Mouse (Mus musculus) liver, embryonic 12.5 days (tissue): ENCODE measurements at regions not wholly inside any gene's neighbourhood (a gene's known extent, or its start where the extent isn't known, plus 50 kb on each side); places are given as distances from the start of the nearest gene placed in this dataset.

Experiments used
- ATAC-seq: fragments of 200-750 bp; cut with Nextera tagmentation; 2 replicates; pipeline ENCODE4 v1.8.0; 2017; ENCODE audit warnings: moderate number of reproducible peaks, mild to moderate bottlenecking, moderate library complexity
- H3K27ac ChIP-seq: fragments of 300-500 bp; sonication (generic); 2 replicates; pipeline ENCODE4 v1.5.1; 2016; ENCODE audit warnings: mild to moderate bottlenecking
- H3K27me3 ChIP-seq: fragments of 300-500 bp; sonication (generic); replicated peaks from 2 replicates; pipeline ENCODE4 v1.6.1; 2016; ENCODE audit warnings: mild to moderate bottlenecking, moderate library complexity
- H3K36me3 ChIP-seq: fragments of 300-500 bp; sonication (generic); 2 replicates; pipeline ENCODE4 v1.6.1; 2016; ENCODE audit warnings: mild to moderate bottlenecking, moderate library complexity
- H3K4me1 ChIP-seq: fragments of 300-500 bp; sonication (generic); 2 replicates; pipeline ENCODE4 v1.6.1; 2016
- H3K4me2 ChIP-seq: fragments of 300-500 bp; sonication (generic); 2 replicates; pipeline ENCODE4 v1.6.1; 2016; ENCODE audit warnings: mild to moderate bottlenecking, moderate library complexity
- H3K4me3 ChIP-seq: fragments of 300-500 bp; sonication (generic); 2 replicates; pipeline ENCODE4 v1.5.1; 2016; ENCODE audit warnings: mild to moderate bottlenecking, moderate library complexity
- H3K9ac ChIP-seq: fragments of 300-500 bp; sonication (generic); 2 replicates; pipeline ENCODE4 v1.6.1; 2016; ENCODE audit warnings: mild to moderate bottlenecking, moderate library complexity
- H3K9me3 ChIP-seq: fragments of 300-500 bp; sonication (generic); replicated peaks from 2 replicates; pipeline ENCODE4 v1.6.1; 2016; ENCODE audit warnings: mild to moderate bottlenecking, moderate library complexity
- WGBS: fragments of 180-500 bp; shearing (Covaris S2); methylation state at CpG from one replicate; pipeline ENCODE4 v1.1.7; 2016; ENCODE audit not compliant: insufficient replicate concordance; 5-methylcytosine and 5-hydroxymethylcytosine counted together

- H3K9ac ChIP-seq, result no peak overlapping the region
- no peaks in the 10 kb centered on the region for H3K36me3 ChIP-seq
- ATAC-seq, result no peak
These were observed 1532.3 kb upstream of the Gulo start for GRCm38 (mm10) chr14:67541271-67541711.

GRCm38 (mm10) chr14:67538696-67539095, 1529.7 kb upstream of the Gulo start:
- H3K9ac ChIP-seq, result no peak overlapping the region
- H3K4me3 ChIP-seq, result no peak overlapping the region
- ATAC-seq, result no peak
- no peaks in the 10 kb centered on the region for H3K4me1 ChIP-seq
- no peak overlapping the region for H3K27ac ChIP-seq
- H3K9me3 ChIP-seq, result no peaks in the 10 kb centered on the region
- no peaks in the 10 kb centered on the region for H3K27me3 ChIP-seq
- WGBS, result 64% methylated on average over 9 of the region's 9 CpGs
- H3K36me3 ChIP-seq, result no peaks in the 10 kb centered on the region
- H3K4me2 ChIP-seq, result no peak overlapping the region

More at GRCm38 (mm10) chr14:67541271-67541711, 1532.3 kb upstream of the Gulo start:
- Histone ChIP-seq H3K27ac (no peak overlapping the region), H3K4me1 (no peaks in the 10 kb centered on the region), H3K27me3 (no peaks in the 10 kb centered on the region), H3K4me3 (no peak overlapping the region), H3K4me2 (no peak overlapping the region), H3K9me3 (no peaks in the 10 kb centered on the region; the same call in 1 of the 2 replicates)
- WGBS, result 57% methylated on average over 4 of the region's 4 CpGs

- H3K36me3 ChIP-seq, result no peaks in the 10 kb centered on the region
- H3K27me3 ChIP-seq, result no peaks in the 10 kb centered on the region
- H3K4me3 ChIP-seq, result no peak overlapping the region
- WGBS, result 39% methylated on average over 8 of the region's 8 CpGs
- ATAC-seq, result no peak
- H3K4me1 ChIP-seq, result no peaks in the 10 kb centered on the region
- H3K4me2 ChIP-seq, result no peak overlapping the region
- H3K9ac ChIP-seq, result no peak overlapping the region
- H3K27ac ChIP-seq, result no peak overlapping the region
- no peaks in the 10 kb centered on the region for H3K9me3 ChIP-seq
These were observed 1528.0 kb upstream of the Gulo start for GRCm38 (mm10) chr14:67536787-67537659.

- Histone ChIP-seq H3K27me3 (no peaks in the 10 kb centered on the region), H3K9me3 (no peaks in the 10 kb centered on the region), H3K27ac (no peak overlapping the region), H3K9ac (no peak overlapping the region), H3K4me3 (no peak overlapping the region), H3K4me2 (no peak overlapping the region), H3K4me1 (no peaks in the 10 kb centered on the region), H3K36me3 (no peaks in the 10 kb centered on the region)
- WGBS, result 70% methylated on average over 12 of the region's 12 CpGs
- no peak for ATAC-seq
These were observed 1497.9 kb upstream of the Gulo start for GRCm38 (mm10) chr14:67506729-67507395.

GRCm38 (mm10) chr14:67492086-67492485, 1483.1 kb upstream of the Gulo start:
- WGBS, result 78% methylated on average over 10 of the region's 10 CpGs
- Histone ChIP-seq H3K27ac (no peak overlapping the region), H3K9me3 (no peaks in the 10 kb centered on the region), H3K4me3 (no peak overlapping the region), H3K4me1 (no peaks in the 10 kb centered on the region), H3K4me2 (no peak overlapping the region), H3K9ac (no peak overlapping the region), H3K27me3 (no peaks in the 10 kb centered on the region), H3K36me3 (no peaks in the 10 kb centered on the region)
- no peak for ATAC-seq

- Histone ChIP-seq H3K27ac (no peak overlapping the region), H3K36me3 (no peaks in the 10 kb centered on the region), H3K4me1 (no peaks in the 10 kb centered on the region), H3K4me2 (no peak overlapping the region), H3K27me3 (no peaks in the 10 kb centered on the region), H3K9ac (no peak overlapping the region), H3K9me3 (no peaks in the 10 kb centered on the region), H3K4me3 (no peak overlapping the region)
- ATAC-seq, result no peak
- WGBS, result 24% methylated on average over 10 of the region's 10 CpGs
These were observed 1477.7 kb upstream of the Gulo start for GRCm38 (mm10) chr14:67486676-67487075.

GRCm38 (mm10) chr14:67485449-67485800, 1476.4 kb upstream of the Gulo start:
- Histone ChIP-seq H3K4me2 (no peak overlapping the region), H3K9me3 (no peaks in the 10 kb centered on the region), H3K27me3 (no peaks in the 10 kb centered on the region), H3K4me1 (no peaks in the 10 kb centered on the region), H3K4me3 (no peak overlapping the region), H3K36me3 (no peaks in the 10 kb centered on the region), H3K27ac (no peak overlapping the region), H3K9ac (no peak overlapping the region)
- WGBS, result 78% methylated on average over 4 of the region's 4 CpGs
- ATAC-seq, result no peak

GRCm38 (mm10) chr14:67484533-67485448, 1475.8 kb upstream of the Gulo start:
- Histone ChIP-seq H3K27ac (no peak overlapping the region), H3K9me3 (no peaks in the 10 kb centered on the region), H3K27me3 (no peaks in the 10 kb centered on the region), H3K36me3 (no peaks in the 10 kb centered on the region), H3K9ac (no peak overlapping the region), H3K4me1 (no peaks in the 10 kb centered on the region), H3K4me2 (no peak overlapping the region), H3K4me3 (no peak overlapping the region)
- 48% methylated on average over 19 of the region's 19 CpGs for WGBS
- no peak for ATAC-seq
